Mouse (Mus musculus): ENCODE data around the gene Ap1g2. TPM values are rescaled to one million over a fixed set of nuclear protein-coding genes. Genes with fewer than 3 reads are reported as not detected.

Ap1g2 gene
- polyA plus RNA-seq, 1 experiment from 2014 or later = 29.1 TPM

DNA sequence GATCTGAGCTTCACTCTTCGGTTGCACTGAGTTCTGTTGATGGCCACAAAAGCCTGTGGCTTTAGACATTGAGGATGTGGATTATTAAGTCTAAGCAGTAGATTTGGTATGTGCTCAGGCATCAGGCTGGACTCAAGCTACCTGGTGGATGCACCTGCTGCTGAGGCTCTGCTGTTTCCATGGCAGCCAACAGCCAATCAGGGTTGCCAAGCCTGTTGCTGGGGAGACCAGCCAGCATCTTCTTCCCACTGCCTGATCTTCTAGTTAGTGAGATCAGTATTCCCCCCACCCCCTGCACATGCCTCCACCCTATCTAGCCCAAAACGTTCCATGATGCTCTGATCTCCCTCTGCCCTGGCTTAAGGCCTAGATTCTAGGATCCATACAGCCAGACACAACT lies 5.3 kb upstream of the Ap1g2 start:
- peaks cover 38% of the 10 kb centered on the region for H3K27me3 ChIP-seq
- no peak overlapping the region for H3K4me2 ChIP-seq (replicated peaks)

DNA sequence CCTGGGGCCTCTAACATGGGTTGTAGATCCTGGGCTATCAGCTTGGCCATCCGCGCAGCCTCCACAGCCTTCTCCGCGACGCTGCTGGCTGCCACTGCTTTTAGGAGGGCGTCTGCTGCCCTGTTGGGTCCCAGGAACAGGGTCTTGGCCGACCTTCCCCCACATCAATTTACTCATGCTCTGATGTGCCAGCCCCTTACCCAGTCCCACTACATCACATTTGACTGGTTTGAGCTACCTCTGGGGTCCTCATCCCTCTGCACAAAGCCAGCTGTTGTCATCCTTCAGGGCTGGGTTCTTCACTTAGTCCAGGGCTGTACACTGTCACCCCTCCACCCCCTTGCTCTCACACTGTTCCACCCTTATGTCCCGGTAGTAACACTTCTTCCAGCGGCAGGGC lies 3.7 kb upstream of the Ap1g2 start:
- Histone ChIP-seq H3K27ac (replicated peaks) (no peak overlapping the region), H3K9me3 (replicated peaks) (no peaks in the 10 kb centered on the region), H3K9ac (no peak overlapping the region), H3K27me3 (peaks cover 31% of the 10 kb centered on the region), H3K4me3 (replicated peaks) (no peak overlapping the region), H3K4me1 (peaks cover 47% of the 10 kb centered on the region), H3K4me2 (replicated peaks) (no peak overlapping the region), H3K36me3 (no peaks in the 10 kb centered on the region)
- 39% methylated on average over 9 of the region's 9 CpGs for WGBS
- ATAC-seq (ENCODE audit: insufficient number of reproducible peaks, low FRiP score, low TSS enrichment, low read depth) = no peak

More for the DNA sequence above, 5.3 kb upstream of the Ap1g2 start:
- Histone ChIP-seq H3K4me1 (peaks cover 52% of the 10 kb centered on the region), H3K9ac (no peak overlapping the region), H3K36me3 (no peaks in the 10 kb centered on the region), H3K9me3 (replicated peaks) (no peaks in the 10 kb centered on the region), H3K27ac (replicated peaks) (no peak overlapping the region), H3K4me3 (replicated peaks) (no peak overlapping the region)
- no peak for ATAC-seq (ENCODE audit: insufficient number of reproducible peaks, low FRiP score, low TSS enrichment, low read depth)
- 74% methylated on average over 2 of the region's 2 CpGs for WGBS

DNA sequence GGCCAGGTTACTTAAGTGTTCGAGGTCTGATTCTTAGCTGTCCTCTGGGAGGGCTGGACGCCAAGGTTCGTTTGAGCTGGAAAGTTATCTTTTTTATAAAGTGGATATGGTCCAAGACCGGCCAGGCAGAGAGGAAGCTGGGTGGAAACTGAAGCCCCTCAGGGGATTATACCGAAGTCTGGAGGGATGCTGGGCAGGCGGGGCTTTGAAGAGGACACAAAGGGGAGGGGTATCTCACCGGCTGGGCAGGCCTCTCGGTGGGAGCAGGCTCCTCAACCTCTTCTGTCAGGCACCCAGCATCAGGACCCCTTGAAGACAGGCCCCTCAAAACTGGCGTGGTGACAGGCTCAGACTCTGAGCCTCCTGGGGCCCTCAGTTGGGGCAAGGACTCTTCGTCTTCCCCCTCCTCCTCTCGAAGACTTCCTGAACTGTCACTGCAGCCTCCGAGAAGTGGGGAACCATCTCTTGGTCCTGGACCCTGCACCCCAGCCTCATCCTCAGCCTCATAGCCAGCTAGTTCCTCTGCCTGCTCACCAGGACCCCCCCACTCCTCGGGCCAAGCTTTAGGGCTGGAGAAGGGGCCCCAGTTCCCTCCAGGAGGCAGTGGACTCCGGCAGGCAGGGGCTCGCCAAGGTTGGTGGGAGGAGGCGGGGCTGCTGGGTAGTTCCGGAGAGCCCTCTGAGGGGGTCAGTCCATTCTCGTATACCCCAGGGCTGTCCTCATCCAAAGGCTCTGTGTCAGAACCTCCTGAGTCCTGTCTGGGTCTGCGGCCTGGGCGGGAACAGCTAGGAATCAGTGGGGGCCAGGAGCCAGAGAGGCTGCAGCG lies 2.9 kb upstream of the Ap1g2 start:
- no peak overlapping the region for H3K4me3 ChIP-seq (replicated peaks)
- no peaks in the 10 kb centered on the region for H3K9me3 ChIP-seq (replicated peaks)
- ATAC-seq (ENCODE audit: insufficient number of reproducible peaks, low FRiP score, low TSS enrichment, low read depth) = no peak
- no peak overlapping the region for H3K9ac ChIP-seq
- H3K27me3 ChIP-seq = peaks cover 31% of the 10 kb centered on the region
- H3K36me3 ChIP-seq = no peaks in the 10 kb centered on the region
- no peak overlapping the region for H3K27ac ChIP-seq (replicated peaks)
- 0 out of 2 replicates have a peak overlapping the region, but pooled peaks have one; percentile 1 for H3K4me2 ChIP-seq (replicated peaks)
- WGBS = 10% methylated on average over 21 of the region's 21 CpGs
- H3K4me1 ChIP-seq = peaks cover 41% of the 10 kb centered on the region

DNA sequence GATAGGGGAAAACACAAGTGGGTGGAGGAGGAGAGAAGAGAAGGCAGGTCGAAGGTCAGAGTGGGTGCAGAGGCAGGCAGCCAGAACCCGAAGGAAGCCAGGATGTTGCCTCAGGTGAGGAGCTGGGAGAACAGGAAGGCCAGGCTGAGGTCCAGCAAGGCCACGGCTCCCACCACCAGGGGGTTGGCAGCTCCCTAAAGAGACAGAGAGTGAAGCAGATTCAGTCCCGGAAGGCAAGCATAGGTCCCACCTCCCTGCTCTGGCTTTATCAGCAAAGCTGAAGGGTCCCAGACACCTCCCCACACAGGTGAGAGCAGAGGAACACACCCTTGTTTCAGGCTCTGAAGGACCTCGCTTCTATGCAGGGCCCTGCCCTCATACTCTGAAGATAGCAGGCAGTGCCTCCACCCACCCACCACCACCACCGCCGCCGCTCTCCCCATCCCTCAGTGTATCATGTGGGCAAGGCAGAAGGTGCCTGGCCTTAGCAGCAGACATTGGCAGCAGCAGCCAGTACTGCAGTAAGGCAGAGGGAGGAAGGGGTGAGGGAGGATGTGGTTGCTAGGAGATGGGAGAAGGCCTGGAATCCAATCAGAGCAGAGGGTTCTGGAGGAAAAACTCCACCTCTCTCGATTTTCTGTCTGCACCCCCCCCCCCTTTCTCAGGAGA lies 1.9 kb upstream of the Ap1g2 start:
- Histone ChIP-seq H3K27me3 (peaks cover 23% of the 10 kb centered on the region), H3K27ac (replicated peaks) (no peak overlapping the region), H3K4me2 (replicated peaks) (no peak overlapping the region), H3K4me1 (peaks cover 34% of the 10 kb centered on the region), H3K9ac (no peak overlapping the region), H3K36me3 (no peaks in the 10 kb centered on the region), H3K4me3 (replicated peaks) (no peak overlapping the region), H3K9me3 (replicated peaks) (no peaks in the 10 kb centered on the region)
- no peak for ATAC-seq (ENCODE audit: insufficient number of reproducible peaks, low FRiP score, low TSS enrichment, low read depth)
- 37% methylated on average over 9 of the region's 9 CpGs for WGBS

DNA sequence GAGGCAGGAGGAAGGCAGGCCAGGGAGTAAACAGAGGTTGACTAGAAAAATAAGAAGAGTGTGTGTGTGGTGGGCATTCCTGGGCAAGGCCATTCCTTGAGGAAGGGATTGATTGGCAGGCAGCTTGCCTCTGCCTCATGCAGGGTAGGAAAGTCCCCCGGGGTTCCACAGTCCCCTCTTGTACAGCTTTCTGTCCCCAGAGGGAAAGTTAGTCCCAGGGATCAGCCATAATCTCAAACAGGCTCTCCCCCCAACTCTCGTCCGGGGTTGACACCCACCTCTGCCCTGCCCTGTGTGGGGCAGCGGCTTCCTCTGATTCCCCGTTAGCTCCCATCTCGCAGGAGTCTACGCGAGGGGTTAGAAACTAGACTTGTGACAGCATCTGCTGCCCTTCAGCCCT lies 597 bp upstream of the Ap1g2 start:
- no peak overlapping the region for H3K27ac ChIP-seq (replicated peaks)
- no peak overlapping the region for H3K4me3 ChIP-seq (replicated peaks)
- peaks cover 34% of the 10 kb centered on the region for H3K4me1 ChIP-seq
- H3K27me3 ChIP-seq = peaks cover 21% of the 10 kb centered on the region
- no peaks in the 10 kb centered on the region for H3K9me3 ChIP-seq (replicated peaks)
- WGBS = 65% methylated on average over 8 of the region's 8 CpGs
- no peaks in the 10 kb centered on the region for H3K36me3 ChIP-seq
- no peak for ATAC-seq (ENCODE audit: insufficient number of reproducible peaks, low FRiP score, low TSS enrichment, low read depth)
- no peak overlapping the region for H3K9ac ChIP-seq
- no peak overlapping the region; the same call in 1 of the 2 replicates for H3K4me2 ChIP-seq (replicated peaks)

DNA sequence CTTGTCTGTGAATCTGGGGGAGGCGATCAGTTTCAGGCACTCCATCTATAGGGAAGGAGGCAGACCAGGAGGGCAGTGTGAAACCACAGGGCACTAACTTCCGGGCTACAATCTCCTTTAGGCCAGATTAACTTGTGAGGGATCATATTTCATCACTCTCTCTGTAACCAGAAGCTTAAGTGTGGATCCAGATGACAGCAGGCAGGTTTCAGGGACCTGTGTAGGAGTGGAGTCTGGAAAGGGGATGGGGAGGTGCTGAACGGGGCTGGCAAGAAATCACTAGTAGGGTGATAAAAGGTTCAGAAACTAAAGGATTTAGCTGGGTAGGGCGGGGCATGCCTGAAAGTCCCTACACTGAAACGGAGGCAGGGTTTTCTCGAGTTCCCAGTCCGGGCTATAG lies 1.0 kb downstream of the Ap1g2 start:
- peak overlapping the region; percentile 95 for H3K4me2 ChIP-seq (replicated peaks)
- peak overlapping the region; percentile 58 for H3K4me3 ChIP-seq (replicated peaks)
- WGBS = 3% methylated on average over 7 of the region's 7 CpGs
- H3K9me3 ChIP-seq (replicated peaks) = no peaks in the 10 kb centered on the region
- peaks cover 6% of the 10 kb centered on the region; the same call in 1 of the 2 replicates for H3K36me3 ChIP-seq
- peaks cover 34% of the 10 kb centered on the region for H3K4me1 ChIP-seq
- H3K27ac ChIP-seq (replicated peaks) = peak overlapping the region; percentile 88
- peak overlapping the region; percentile 52 for H3K9ac ChIP-seq
- no peak for ATAC-seq (ENCODE audit: insufficient number of reproducible peaks, low FRiP score, low TSS enrichment, low read depth)
- peaks cover 15% of the 10 kb centered on the region for H3K27me3 ChIP-seq

DNA sequence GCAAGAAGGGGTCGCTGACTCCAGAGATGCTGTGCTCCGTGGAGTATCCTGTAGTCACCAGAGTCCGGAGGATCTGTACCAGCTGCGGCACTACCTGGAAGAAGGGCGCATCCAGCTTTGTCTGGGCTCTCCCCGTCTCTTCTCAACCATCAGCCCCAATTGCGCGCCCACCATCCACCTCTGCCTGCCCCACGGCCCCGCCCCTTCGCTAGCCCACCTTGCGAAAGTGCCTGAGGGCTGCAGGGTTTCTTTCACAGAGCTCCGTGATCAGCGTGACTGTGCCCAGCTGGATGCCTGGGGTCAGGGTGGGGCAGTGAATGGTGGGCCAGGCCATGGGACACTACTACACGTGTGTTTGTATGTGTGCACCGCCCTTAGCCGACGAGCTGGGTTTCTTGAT lies 2.0 kb downstream of the Ap1g2 start:
- Histone ChIP-seq H3K9me3 (replicated peaks) (no peaks in the 10 kb centered on the region), H3K36me3 (peaks cover 10% of the 10 kb centered on the region), H3K27me3 (0 out of 2 replicates have a peak, but pooled peaks cover 7% of the 10 kb centered on the region), H3K4me2 (replicated peaks) (no peak overlapping the region), H3K4me1 (peaks cover 31% of the 10 kb centered on the region), H3K27ac (replicated peaks) (no peak overlapping the region), H3K4me3 (replicated peaks) (no peak overlapping the region), H3K9ac (no peak overlapping the region)
- WGBS = 76% methylated on average over 18 of the region's 18 CpGs
- ATAC-seq (ENCODE audit: insufficient number of reproducible peaks, low FRiP score, low TSS enrichment, low read depth) = no peak

DNA sequence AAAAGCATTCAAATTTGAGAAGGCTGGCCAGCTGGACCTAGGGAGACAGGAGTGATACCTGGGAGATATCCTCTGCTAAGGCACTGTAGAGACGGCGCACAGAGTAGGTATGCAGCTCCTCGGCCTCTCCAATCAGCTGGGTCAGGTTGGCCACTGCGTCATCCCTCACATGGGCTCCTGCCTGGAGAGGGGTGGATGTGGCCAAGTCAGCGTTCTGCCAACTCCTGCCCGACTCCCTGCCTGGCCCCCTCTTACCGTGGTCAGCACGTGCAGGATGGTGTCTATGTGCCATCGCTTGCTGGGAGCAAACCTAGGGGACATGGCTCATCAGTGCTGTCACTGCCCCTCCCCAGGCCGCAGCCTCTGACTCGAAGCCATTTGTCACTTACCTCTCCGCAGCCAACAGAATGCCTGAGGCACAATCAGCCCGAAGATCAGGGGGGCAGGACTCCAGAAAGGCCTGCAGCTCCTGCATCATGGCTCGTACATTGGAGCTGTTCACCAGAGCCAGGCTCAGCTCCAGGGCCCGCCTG lies 4.1 kb downstream of the Ap1g2 start:
- Histone ChIP-seq H3K36me3 (peaks cover 22% of the 10 kb centered on the region), H3K9ac (no peak overlapping the region), H3K27ac (replicated peaks) (no peak overlapping the region), H3K4me3 (replicated peaks) (no peak overlapping the region), H3K9me3 (replicated peaks) (no peaks in the 10 kb centered on the region), H3K27me3 (no peaks in the 10 kb centered on the region), H3K4me2 (replicated peaks) (no peak overlapping the region), H3K4me1 (peaks cover 20% of the 10 kb centered on the region)
- 83% methylated on average over 15 of the region's 15 CpGs for WGBS
- ATAC-seq (ENCODE audit: insufficient number of reproducible peaks, low FRiP score, low TSS enrichment, low read depth) = no peak

DNA sequence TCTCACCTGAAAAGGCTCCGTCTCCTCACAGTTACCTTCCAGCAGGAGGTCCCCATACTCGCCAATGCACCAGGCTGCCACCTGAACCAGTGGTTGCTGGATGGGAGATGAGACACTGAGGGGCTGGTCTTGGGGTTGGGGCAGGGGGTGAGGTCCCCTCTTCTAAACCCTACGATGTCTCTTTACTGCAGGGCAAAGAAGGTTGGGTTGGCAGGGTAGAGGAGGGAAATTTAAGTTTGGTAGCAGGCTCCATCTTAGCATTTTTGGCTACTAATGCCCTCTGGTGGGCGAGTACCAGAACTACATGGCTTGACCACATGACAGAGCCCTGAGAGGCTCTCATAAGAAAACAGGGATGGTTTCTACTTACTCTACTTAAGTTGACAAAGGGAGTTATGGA lies 4.8 kb downstream of the Ap1g2 start:
- 49% methylated on average over 4 of the region's 4 CpGs for WGBS
- no peak overlapping the region for H3K9ac ChIP-seq

DNA sequence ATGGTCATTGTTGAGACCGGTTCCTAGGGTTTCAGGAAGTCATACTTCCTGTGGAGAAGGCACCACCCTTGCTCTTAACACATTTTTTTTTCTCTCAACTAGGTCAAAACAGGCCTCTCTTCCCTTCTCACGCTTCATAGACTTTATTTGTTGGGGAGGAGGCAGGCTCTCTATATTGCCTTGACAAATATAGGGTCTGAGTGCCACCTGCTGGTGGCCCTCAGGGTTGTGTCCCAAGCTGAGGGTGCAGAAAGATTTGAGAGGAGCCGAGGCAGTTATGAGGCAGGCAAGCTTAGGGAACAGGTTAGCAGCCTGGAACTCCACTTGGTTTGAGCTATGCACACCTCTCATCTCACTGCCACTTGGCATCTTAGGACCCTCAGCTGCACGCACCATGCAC lies 8.3 kb downstream of the Ap1g2 start:
- Histone ChIP-seq H3K4me2 (replicated peaks) (no peak overlapping the region), H3K36me3 (peaks cover 22% of the 10 kb centered on the region), H3K27ac (replicated peaks) (no peak overlapping the region), H3K4me1 (peaks cover 23% of the 10 kb centered on the region), H3K27me3 (no peaks in the 10 kb centered on the region), H3K9me3 (replicated peaks) (no peaks in the 10 kb centered on the region), H3K9ac (no peak overlapping the region), H3K4me3 (replicated peaks) (no peak overlapping the region)
- no peak for ATAC-seq (ENCODE audit: insufficient number of reproducible peaks, low FRiP score, low TSS enrichment, low read depth)
- 59% methylated on average over 4 of the region's 4 CpGs for WGBS

More for the DNA sequence above, 4.8 kb downstream of the Ap1g2 start:
- H3K4me2 ChIP-seq (replicated peaks) = no peak overlapping the region
- no peaks in the 10 kb centered on the region for H3K27me3 ChIP-seq
- H3K4me3 ChIP-seq (replicated peaks) = no peak overlapping the region
- no peaks in the 10 kb centered on the region for H3K9me3 ChIP-seq (replicated peaks)
- peaks cover 17% of the 10 kb centered on the region for H3K4me1 ChIP-seq
- H3K36me3 ChIP-seq = peaks cover 22% of the 10 kb centered on the region
- ATAC-seq (ENCODE audit: insufficient number of reproducible peaks, low FRiP score, low TSS enrichment, low read depth) = no peak
- no peak overlapping the region for H3K27ac ChIP-seq (replicated peaks)

DNA sequence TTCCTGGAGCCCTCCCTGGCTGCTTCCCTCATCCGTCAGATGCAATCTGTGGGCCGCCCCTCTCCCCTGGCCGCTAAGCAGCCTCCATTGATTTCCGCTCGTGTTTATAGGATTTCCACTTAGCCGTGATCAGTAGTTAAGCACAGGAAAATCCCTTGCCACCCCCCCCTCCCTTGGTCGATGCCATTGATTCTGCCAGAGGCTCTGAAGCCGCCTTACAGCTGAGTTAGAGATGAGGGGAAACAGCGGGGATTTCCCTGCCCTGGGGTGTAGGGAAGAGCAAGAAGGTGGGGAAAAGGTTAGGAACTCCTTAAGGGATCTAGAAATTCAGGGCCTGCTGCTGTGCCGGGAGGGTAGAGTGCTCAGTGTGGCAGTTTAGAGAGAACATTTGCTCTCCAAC lies 8.7 kb downstream of the Ap1g2 start:
- Histone ChIP-seq H3K9me3 (replicated peaks) (no peaks in the 10 kb centered on the region), H3K4me2 (replicated peaks) (no peak overlapping the region), H3K27me3 (no peaks in the 10 kb centered on the region), H3K4me1 (peaks cover 23% of the 10 kb centered on the region), H3K9ac (no peak overlapping the region), H3K27ac (replicated peaks) (no peak overlapping the region), H3K4me3 (replicated peaks) (no peak overlapping the region), H3K36me3 (peaks cover 22% of the 10 kb centered on the region)
- no peak for ATAC-seq (ENCODE audit: insufficient number of reproducible peaks, low FRiP score, low TSS enrichment, low read depth)
- WGBS = 61% methylated on average over 10 of the region's 10 CpGs
